ENCODE assay signal across 21 mouse cellular contexts in genomic region chr2:6335032-6335735, GRCm38 (mm10). TPM values are rescaled to one million over a fixed set of nuclear protein-coding genes. Genes with fewer than 3 reads are reported as not detected.
DNase-seq lines count a peak whose midpoint lies in the region; ATAC-seq and TF ChIP-seq lines count a peak whose summit lies in the region.
"Had no signal": no experiment of that assay in that cellular context is flagged by ENCODE, and none has a peak within 500 bp of the region (broad histone marks: within the 10 kb centered on the region; RNA-seq: fewer than 3 reads in every experiment).

No protein-coding gene starts in this region.

- no peaks in the 10 kb centered on the region for H3K9me3 ChIP-seq in lung, embryonic 14.5 days (ENCODE audit: low read depth, low read length)
- H3K9me3 ChIP-seq in intestine, embryonic 16.5 days (ENCODE audit: control insufficient read depth, low read length): no peaks in the 10 kb centered on the region
- no peaks in the 10 kb centered on the region for H3K9me3 ChIP-seq in midbrain, embryonic 15.5 days
- H3K9me3 ChIP-seq: embryonic facial prominence, embryonic 10.5 days had no signal

- no peak for ATAC-seq in lung, embryonic 14.5 days (ENCODE audit: insufficient read depth)
- ATAC-seq in intestine, embryonic 16.5 days: peak; percentile 84
- no peak; the same call in 1 of the 2 replicates for ATAC-seq in midbrain, embryonic 15.5 days (replicated peaks)
- ATAC-seq: activated CD4-positive, CD25-positive, alpha-beta regulatory T cell, adult 4 months; CD4-positive, CD25-positive, alpha-beta regulatory T cell, adult 4 months had no signal

- no peaks in the 10 kb centered on the region for H3K27me3 ChIP-seq in lung, embryonic 14.5 days (ENCODE audit: insufficient read depth, low read length)
- no peaks in the 10 kb centered on the region for H3K27me3 ChIP-seq in intestine, embryonic 16.5 days (replicated peaks; ENCODE audit: control insufficient read depth, insufficient read depth, low read length)
- no peaks in the 10 kb centered on the region for H3K27me3 ChIP-seq in splenic B cell, adult 2 months (ENCODE audit: control insufficient read depth, insufficient read depth, low read length, poor library complexity, severe bottlenecking)
- H3K27me3 ChIP-seq in midbrain, embryonic 15.5 days (replicated peaks): no peaks in the 10 kb centered on the region

- peak; percentile 18 for DNase-seq in lung, embryonic 14.5 days
- no peak for DNase-seq in lung, postnatal 14 days
- peak; percentile 33 for DNase-seq in MEL-GATA-1-ER (ENCODE audit: extremely low read depth, low read depth)
- peak; percentile 51 for DNase-seq in splenic B cell, adult 2 months (ENCODE audit: low read depth, low spot score)
- no peak for DNase-seq in left cerebral cortex, adult 11 months (ENCODE audit: low spot score)
- DNase-seq in right cerebral cortex, adult 2 months (ENCODE audit: low spot score in 2 of 2): no peak
- DNase-seq: adrenal gland, postnatal 25 days; cerebellum, adult 9-11 months; gastrocnemius, postnatal 14 days; layer of hippocampus, adult 9-11 months; right cerebral cortex, adult 18-20 months; thymus, adult 2 months had no signal

- H3K4me2 ChIP-seq in lung, embryonic 14.5 days: no peak overlapping the region
- H3K4me2 ChIP-seq in intestine, embryonic 16.5 days (ENCODE audit: low read depth, low read length): peak overlapping the region; percentile 5; the same call in 1 of the 2 replicates
- H3K4me2 ChIP-seq in midbrain, embryonic 15.5 days: no peak overlapping the region
- H3K4me2 ChIP-seq: heart, embryonic 11.5 days had no signal

- H3K9ac ChIP-seq in lung, embryonic 14.5 days: no peak overlapping the region
- H3K9ac ChIP-seq in intestine, embryonic 16.5 days (ENCODE audit: low read depth, low read length): no peak overlapping the region
- H3K9ac ChIP-seq in midbrain, embryonic 15.5 days: no peak overlapping the region
- H3K9ac ChIP-seq: liver, embryonic 14.5 days had no signal

- TF ChIP-seq CTCF in lung, embryonic 14.5 days (IDR thresholded peaks at IDR 0.05; ENCODE audit: low read depth): no peak

- no peak overlapping the region for H3K4me3 ChIP-seq in lung, embryonic 14.5 days (ENCODE audit: low read depth, low read length)
- H3K4me3 ChIP-seq in intestine, embryonic 16.5 days (ENCODE audit: low read length): no peak overlapping the region
- no peak overlapping the region for H3K4me3 ChIP-seq in midbrain, embryonic 15.5 days
- H3K4me3 ChIP-seq: embryonic facial prominence, embryonic 10.5 days; erythroblast, embryonic 14.5 days had no signal

- H3K4me1 ChIP-seq in lung, embryonic 14.5 days (ENCODE audit: insufficient read depth): peaks cover 3% of the 10 kb centered on the region
- H3K4me1 ChIP-seq in intestine, embryonic 16.5 days (ENCODE audit: control insufficient read depth, insufficient read depth, low read length): peaks cover 38% of the 10 kb centered on the region
- H3K4me1 ChIP-seq in midbrain, embryonic 15.5 days: peaks cover 8% of the 10 kb centered on the region; the same call in 1 of the 2 replicates

- no peak overlapping the region for H3K27ac ChIP-seq in lung, embryonic 14.5 days (ENCODE audit: low read depth)
- H3K27ac ChIP-seq in intestine, embryonic 16.5 days (ENCODE audit: low read length): peak overlapping the region; percentile 73
- H3K27ac ChIP-seq in midbrain, embryonic 15.5 days: no peak overlapping the region
- H3K27ac ChIP-seq: embryonic facial prominence, embryonic 10.5 days; kidney, postnatal 0 days; liver, embryonic 14.5 days had no signal

- 71% methylated on average over 14 of the region's 14 CpGs for WGBS in lung, embryonic 14.5 days
- WGBS in intestine, embryonic 16.5 days: 58% methylated on average over 14 of the region's 14 CpGs
- 79% methylated on average over 14 of the region's 14 CpGs for WGBS in midbrain, embryonic 15.5 days

- 0 out of 2 replicates have a peak, but pooled peaks cover 9% of the 10 kb centered on the region for H3K36me3 ChIP-seq in lung, embryonic 14.5 days (ENCODE audit: insufficient read depth)
- no peaks in the 10 kb centered on the region for H3K36me3 ChIP-seq in intestine, embryonic 16.5 days (ENCODE audit: control insufficient read depth, insufficient read depth, low read length)
- no peaks in the 10 kb centered on the region for H3K36me3 ChIP-seq in splenic B cell, adult 2 months (ENCODE audit: control insufficient read depth, insufficient read depth, low read length, poor library complexity, severe bottlenecking)
- no peaks in the 10 kb centered on the region for H3K36me3 ChIP-seq in midbrain, embryonic 15.5 days (replicated peaks)

RNA-seq across cellular contexts. Expression of gene Usp6nl, which starts 12.7 kb away (rescaled TPM):
- 15.3 and 16.7 TPM in 2 replicates for polyA plus RNA-seq in lung, embryonic 14.5 days (2014; fragmentation: Nextera tagmentation; extraction: Ambion mirVana)
- polyA plus RNA-seq in intestine, embryonic 16.5 days (2015; fragmentation: Nextera tagmentation; extraction: Ambion mirVana): 7.8 and 8.4 TPM in 2 replicates
- 6.5 and 7.7 TPM in 2 replicates for polyA plus RNA-seq in midbrain, embryonic 15.5 days (2015; fragmentation: Nextera tagmentation; extraction: Ambion mirVana)

Comparison
In these comparisons a context has a peak if more than half of its experiments do, and no peak if none do; other contexts are left out.
1. DNase-seq: peak in lung, embryonic 14.5 days (single experiment), MEL-GATA-1-ER (single experiment) and splenic B cell, adult 2 months (single experiment); none in lung, postnatal 14 days (single experiment), left cerebral cortex, adult 11 months (single experiment) and right cerebral cortex, adult 2 months (0 of 2).